Mouse (Mus musculus): ENCODE measurements around the gene Gm10477. TPM values are rescaled to one million over a fixed set of nuclear protein-coding genes. Genes with fewer than 3 reads are reported as not detected.
"Not testable (repeated sequence)": the region's sequence is repeated elsewhere in the genome, so short reads cannot be mapped to it uniquely, and the experiment has no call there.

The Gm10477 gene
- not detected in 2 replicates for polyA plus RNA-seq (2015; fragmentation: Nextera tagmentation; extraction: Ambion mirVana)

GRCm38 (mm10) chrX:56524442-56524841 lies at the start of gene Gm10477:
TSS of gene Gm10477 (plus strand) at chrX:56524742.
- not testable (repeated sequence) for H3K9me3 ChIP-seq (replicated peaks); ATAC-seq (ENCODE audit: insufficient number of reproducible peaks, low FRiP score, low TSS enrichment, low read depth); H3K4me2 ChIP-seq (replicated peaks); H3K27ac ChIP-seq (replicated peaks); H3K36me3 ChIP-seq; H3K9ac ChIP-seq; H3K27me3 ChIP-seq; H3K4me3 ChIP-seq (replicated peaks); H3K4me1 ChIP-seq
- 85% methylated on average over 6 of the region's 6 CpGs for WGBS

DNA sequence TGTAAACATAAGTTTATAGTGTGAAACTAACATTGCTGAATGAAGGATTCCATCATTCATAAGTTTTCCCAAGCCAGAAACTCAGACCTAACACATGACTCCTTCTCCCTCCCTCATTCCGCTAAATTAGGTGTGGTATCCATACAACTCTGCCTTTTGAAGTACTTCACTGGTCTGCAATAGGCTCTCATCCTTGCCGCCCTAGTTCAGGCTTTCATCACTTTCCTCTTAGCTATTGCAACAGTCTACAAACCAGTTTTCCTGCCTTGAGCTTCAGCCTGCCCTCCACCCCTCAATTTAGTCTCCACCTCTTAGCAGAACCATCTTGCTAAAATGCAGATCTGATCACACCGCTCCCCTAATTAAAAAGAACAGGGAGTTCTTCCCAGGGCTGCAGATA lies 47.0 kb upstream of the Gm10477 start:
- Histone ChIP-seq H3K4me1 (no peaks in the 10 kb centered on the region), H3K4me3 (replicated peaks) (no peak overlapping the region), H3K36me3 (no peaks in the 10 kb centered on the region), H3K27me3 (no peaks in the 10 kb centered on the region), H3K9ac (no peak overlapping the region), H3K27ac (replicated peaks) (no peak overlapping the region), H3K4me2 (replicated peaks) (no peak overlapping the region), H3K9me3 (replicated peaks) (no peaks in the 10 kb centered on the region)
- ATAC-seq (ENCODE audit: insufficient number of reproducible peaks, low FRiP score, low TSS enrichment, low read depth): no peak
- 76% methylated on average over 3 of the region's 3 CpGs for WGBS

DNA sequence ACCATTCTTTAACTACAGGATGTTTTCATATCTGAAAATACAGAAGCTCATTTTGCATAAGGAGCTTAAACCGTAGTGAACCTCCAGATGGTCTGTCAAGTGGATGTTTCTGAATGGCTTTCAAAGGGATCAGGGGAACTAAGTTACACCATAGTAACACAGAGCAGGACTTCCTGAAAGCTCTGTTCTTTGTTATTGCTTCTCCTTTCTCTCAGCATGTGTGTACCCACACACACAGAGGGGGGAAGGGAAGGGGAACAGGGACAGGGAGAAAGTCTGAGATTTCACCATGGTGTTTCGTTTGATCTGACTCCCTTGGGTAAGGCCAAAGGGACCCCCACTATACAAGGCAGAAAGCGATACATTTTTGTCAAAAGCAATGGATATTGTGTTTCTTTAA lies 42.6 kb upstream of the Gm10477 start:
- Histone ChIP-seq H3K36me3 (no peaks in the 10 kb centered on the region), H3K9me3 (replicated peaks) (no peaks in the 10 kb centered on the region), H3K27ac (replicated peaks) (no peak overlapping the region), H3K27me3 (no peaks in the 10 kb centered on the region), H3K4me3 (replicated peaks) (no peak overlapping the region), H3K4me1 (no peaks in the 10 kb centered on the region), H3K4me2 (replicated peaks) (no peak overlapping the region), H3K9ac (no peak overlapping the region)
- no peak for ATAC-seq (ENCODE audit: insufficient number of reproducible peaks, low FRiP score, low TSS enrichment, low read depth)
- 66% methylated on average over 3 of the region's 3 CpGs for WGBS

DNA sequence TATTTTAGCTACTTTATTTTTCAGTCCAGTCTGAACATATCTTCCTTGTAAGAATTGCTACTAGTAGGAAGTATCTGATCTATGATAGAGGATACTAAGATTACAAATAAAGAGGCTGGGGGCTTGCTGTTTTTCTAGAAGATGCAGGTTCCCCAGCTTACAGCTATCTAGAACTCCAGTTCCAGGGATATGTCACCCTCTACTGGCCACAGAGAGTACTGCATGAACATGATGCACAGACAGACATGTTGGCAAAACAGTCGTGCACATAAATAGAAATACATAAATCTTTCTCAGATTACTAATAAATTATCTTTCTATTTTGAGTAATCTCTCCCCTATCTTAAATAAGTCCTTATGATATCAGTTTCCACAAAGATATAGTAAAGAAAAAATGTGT lies 34.8 kb upstream of the Gm10477 start:
- no peak overlapping the region for H3K4me2 ChIP-seq (replicated peaks)
- 0 out of 2 replicates have a peak, but pooled peaks cover 2% of the 10 kb centered on the region for H3K36me3 ChIP-seq
- no peak overlapping the region for H3K9ac ChIP-seq
- ATAC-seq (ENCODE audit: insufficient number of reproducible peaks, low FRiP score, low TSS enrichment, low read depth): no peak
- no peaks in the 10 kb centered on the region for H3K27me3 ChIP-seq
- no peak overlapping the region for H3K4me3 ChIP-seq (replicated peaks)
- H3K4me1 ChIP-seq: no peaks in the 10 kb centered on the region
- no peak overlapping the region for H3K27ac ChIP-seq (replicated peaks)
- WGBS: 17% methylated on average over 1 of the region's 1 CpGs
- H3K9me3 ChIP-seq (replicated peaks): no peaks in the 10 kb centered on the region

DNA sequence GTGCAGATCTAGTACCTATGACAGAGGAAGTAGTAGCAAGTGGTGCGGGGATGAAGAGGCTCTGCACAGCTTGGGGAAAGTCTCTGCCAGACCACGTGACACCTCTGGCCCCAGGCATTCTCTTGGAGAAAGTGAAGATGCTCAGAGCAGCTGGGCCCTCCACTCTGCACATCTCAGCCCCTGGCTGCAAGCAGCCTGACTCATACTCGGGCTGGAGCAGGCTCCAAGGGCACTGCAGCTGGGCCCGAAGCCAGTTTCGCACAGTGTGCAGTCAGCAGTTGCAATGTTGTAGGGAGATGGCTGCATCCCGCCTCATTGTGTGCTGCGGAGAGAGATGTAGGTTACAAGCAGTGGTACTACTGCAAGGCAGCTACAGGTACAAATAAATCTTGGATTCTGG lies 27.3 kb upstream of the Gm10477 start:
- 70% methylated on average over 7 of the region's 7 CpGs for WGBS
- Histone ChIP-seq H3K27ac (replicated peaks) (no peak overlapping the region), H3K4me2 (replicated peaks) (no peak overlapping the region), H3K9ac (no peak overlapping the region), H3K9me3 (replicated peaks) (no peaks in the 10 kb centered on the region), H3K4me1 (no peaks in the 10 kb centered on the region), H3K4me3 (replicated peaks) (no peak overlapping the region), H3K27me3 (no peaks in the 10 kb centered on the region), H3K36me3 (0 out of 2 replicates have a peak, but pooled peaks cover 9% of the 10 kb centered on the region)
- ATAC-seq (ENCODE audit: insufficient number of reproducible peaks, low FRiP score, low TSS enrichment, low read depth): no peak

- Histone ChIP-seq H3K27me3 (no peaks in the 10 kb centered on the region), H3K4me2 (replicated peaks) (no peak overlapping the region), H3K36me3 (no peaks in the 10 kb centered on the region), H3K4me3 (replicated peaks) (no peak overlapping the region), H3K4me1 (no peaks in the 10 kb centered on the region), H3K9me3 (replicated peaks) (no peaks in the 10 kb centered on the region), H3K9ac (no peak overlapping the region), H3K27ac (replicated peaks) (no peak overlapping the region)
- ATAC-seq (ENCODE audit: insufficient number of reproducible peaks, low FRiP score, low TSS enrichment, low read depth): no peak
- WGBS: 10% methylated on average over 3 of the region's 3 CpGs
Observed at GRCm38 (mm10) chrX:56531266-56531665, 6.7 kb downstream of the Gm10477 start.

DNA sequence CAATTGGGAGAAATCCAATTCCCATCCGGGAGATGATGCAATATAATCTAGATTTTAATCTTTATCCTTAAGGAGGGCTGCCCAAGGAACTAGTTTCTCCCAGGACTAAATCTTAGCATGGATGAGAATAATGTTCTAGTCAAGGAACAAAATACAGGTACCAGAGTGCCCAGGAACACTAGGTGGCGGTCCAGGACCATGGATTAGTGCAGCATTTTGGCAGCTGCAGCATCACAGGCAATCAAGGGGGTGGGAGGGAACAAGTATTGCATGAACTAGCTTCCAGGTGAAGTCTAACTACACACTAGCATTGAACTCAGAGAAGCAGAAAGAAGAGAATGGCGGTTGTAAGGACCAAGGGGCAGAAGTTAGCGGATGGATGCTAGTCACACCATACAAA lies 12.6 kb downstream of the Gm10477 start:
- Histone ChIP-seq H3K4me3 (replicated peaks) (no peak overlapping the region), H3K36me3 (no peaks in the 10 kb centered on the region), H3K27ac (replicated peaks) (no peak overlapping the region), H3K4me1 (no peaks in the 10 kb centered on the region), H3K4me2 (replicated peaks) (no peak overlapping the region), H3K27me3 (no peaks in the 10 kb centered on the region), H3K9ac (no peak overlapping the region), H3K9me3 (replicated peaks) (no peaks in the 10 kb centered on the region)
- no peak for ATAC-seq (ENCODE audit: insufficient number of reproducible peaks, low FRiP score, low TSS enrichment, low read depth)
- 60% methylated on average over 4 of the region's 4 CpGs for WGBS

GRCm38 (mm10) chrX:56549506-56549905 lies 25.0 kb downstream of the Gm10477 start, which contains the start of gene Gm648:
TSS of gene Gm648 (minus strand) at chrX:56549606.
- H3K27ac ChIP-seq (replicated peaks): no peak within 1 kb of the TSS
- no peaks in the 10 kb centered on the region for H3K27me3 ChIP-seq
- no peaks in the 10 kb centered on the region for H3K4me1 ChIP-seq
- H3K36me3 ChIP-seq: no peaks in the 10 kb centered on the region
- H3K4me3 ChIP-seq (replicated peaks): no peak within 1 kb of the TSS
- no peaks in the 10 kb centered on the region for H3K9me3 ChIP-seq (replicated peaks)
- H3K4me2 ChIP-seq (replicated peaks): no peak within 1 kb of the TSS
- WGBS: 75% methylated on average over 7 of the region's 7 CpGs
- no peak for ATAC-seq (ENCODE audit: insufficient number of reproducible peaks, low FRiP score, low TSS enrichment, low read depth)
- no peak within 1 kb of the TSS for H3K9ac ChIP-seq

- H3K36me3 ChIP-seq: no peaks in the 10 kb centered on the region
- WGBS: 78% methylated on average over 3 of the region's 3 CpGs
- no peak for ATAC-seq (ENCODE audit: insufficient number of reproducible peaks, low FRiP score, low TSS enrichment, low read depth)
Observed at GRCm38 (mm10) chrX:56553584-56553983, 29.0 kb downstream of the Gm10477 start.

DNA sequence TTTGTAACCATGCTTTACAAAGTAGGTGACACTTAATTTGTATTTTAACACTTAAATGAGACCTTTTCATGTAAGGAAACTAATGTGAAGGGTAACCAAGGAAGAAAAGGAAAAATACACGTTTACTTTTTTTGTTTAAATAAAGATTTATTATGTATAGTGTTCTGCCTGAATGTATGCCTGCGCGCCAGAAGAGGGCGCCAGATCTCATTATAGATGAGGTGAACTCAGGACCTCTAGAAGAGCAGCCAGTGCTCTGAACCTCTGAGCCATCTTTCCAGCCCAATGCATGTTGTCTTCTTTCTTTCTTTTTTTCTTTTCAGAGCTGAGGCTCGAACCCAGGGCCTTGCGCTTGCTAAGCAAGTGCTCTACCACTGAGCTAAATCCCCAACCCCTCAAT lies 47.9 kb downstream of the Gm10477 start:
- H3K9me3 ChIP-seq (replicated peaks): no peaks in the 10 kb centered on the region
- no peaks in the 10 kb centered on the region for H3K4me1 ChIP-seq
- H3K36me3 ChIP-seq: no peaks in the 10 kb centered on the region
- H3K27ac ChIP-seq (replicated peaks): no peak overlapping the region
- ATAC-seq (ENCODE audit: insufficient number of reproducible peaks, low FRiP score, low TSS enrichment, low read depth): no peak
- no peak overlapping the region for H3K4me2 ChIP-seq (replicated peaks)
- WGBS: 19% methylated on average over 6 of the region's 6 CpGs
- no peak overlapping the region for H3K4me3 ChIP-seq (replicated peaks)
- H3K9ac ChIP-seq: no peak overlapping the region
- H3K27me3 ChIP-seq: no peaks in the 10 kb centered on the region

More at GRCm38 (mm10) chrX:56553584-56553983, 29.0 kb downstream of the Gm10477 start:
- H3K9ac ChIP-seq: no peak overlapping the region
- no peaks in the 10 kb centered on the region for H3K4me1 ChIP-seq
- H3K27ac ChIP-seq (replicated peaks): no peak overlapping the region
- no peak overlapping the region for H3K4me2 ChIP-seq (replicated peaks)
- H3K9me3 ChIP-seq (replicated peaks): no peaks in the 10 kb centered on the region
- H3K4me3 ChIP-seq (replicated peaks): no peak overlapping the region
- H3K27me3 ChIP-seq: no peaks in the 10 kb centered on the region
